19 mouse cellular contexts compared by ENCODE assay signal in genomic region chr3:107103462-107103861, GRCm38 (mm10). TPM values are rescaled to one million over a fixed set of nuclear protein-coding genes. Genes with fewer than 3 reads are reported as not detected.
DNase-seq lines count a peak whose midpoint lies in the region; ATAC-seq and TF ChIP-seq lines count a peak whose summit lies in the region.
"Had no signal": no experiment of that assay in that cellular context is flagged by ENCODE, and none has a peak within 500 bp of the region (broad histone marks: within the 10 kb centered on the region; RNA-seq: fewer than 3 reads in every experiment).

No protein-coding gene starts in this region.

- WGBS in lung, embryonic 14.5 days = 64% methylated on average over 3 of the region's 3 CpGs
- 96% methylated on average over 3 of the region's 3 CpGs for WGBS in midbrain, embryonic 15.5 days

- no peak for TF ChIP-seq CTCF in lung, embryonic 14.5 days (IDR thresholded peaks at IDR 0.05; ENCODE audit: low read depth)

- no peak overlapping the region for H3K4me3 ChIP-seq in lung, embryonic 14.5 days (ENCODE audit: low read depth, low read length)
- 0 out of 2 replicates have a peak overlapping the region, but pooled peaks have one; percentile 14 for H3K4me3 ChIP-seq in brown adipose tissue, adult 24 weeks (ENCODE audit: insufficient read depth, low read depth, low read length)
- H3K4me3 ChIP-seq in midbrain, embryonic 15.5 days = no peak overlapping the region
- H3K4me3 ChIP-seq: liver, embryonic 13.5 days had no signal

- no peak overlapping the region for H3K9ac ChIP-seq in lung, embryonic 14.5 days
- no peak overlapping the region for H3K9ac ChIP-seq in midbrain, embryonic 15.5 days
- H3K9ac ChIP-seq: heart, embryonic 12.5 days; limb, embryonic 12.5 days; liver, embryonic 13.5 days had no signal

- peak; percentile 57 for DNase-seq in cerebellum, adult 9-10 months
- DNase-seq in cerebellum, adult 18-20 months = no peak
- no peak for DNase-seq in lung, embryonic 14.5 days
- DNase-seq in lung, postnatal 25 days (ENCODE audit: low spot score) = no peak
- no peak for DNase-seq in kidney, postnatal 14 days
- DNase-seq: adrenal gland, adult 2 months; cerebellum, postnatal 10 days; liver, embryonic 13.5 days; thymus, adult 18-20 months had no signal

- no peaks in the 10 kb centered on the region for H3K9me3 ChIP-seq in lung, embryonic 14.5 days (ENCODE audit: low read depth, low read length)
- H3K9me3 ChIP-seq in midbrain, embryonic 15.5 days = no peaks in the 10 kb centered on the region
- H3K9me3 ChIP-seq: embryonic facial prominence, embryonic 10.5 days; heart, embryonic 12.5 days; limb, embryonic 12.5 days; liver, embryonic 13.5 days had no signal

- peak overlapping the region; percentile 95; the same call in 1 of the 2 replicates for H3K4me2 ChIP-seq in lung, embryonic 14.5 days
- H3K4me2 ChIP-seq in midbrain, embryonic 15.5 days = peak overlapping the region; percentile 89
- H3K4me2 ChIP-seq: liver, embryonic 13.5 days had no signal

- H3K36me3 ChIP-seq in lung, embryonic 14.5 days (ENCODE audit: insufficient read depth) = no peaks in the 10 kb centered on the region
- H3K36me3 ChIP-seq in midbrain, embryonic 15.5 days (replicated peaks) = no peaks in the 10 kb centered on the region
- H3K36me3 ChIP-seq: embryonic facial prominence, embryonic 10.5 days; heart, embryonic 12.5 days; limb, embryonic 12.5 days; liver, embryonic 13.5 days had no signal

- ATAC-seq in lung, embryonic 14.5 days (ENCODE audit: insufficient read depth) = no peak
- ATAC-seq in midbrain, embryonic 15.5 days (replicated peaks) = no peak
- ATAC-seq in megakaryocyte-erythroid progenitor cell, adult 5-6 weeks (replicated peaks; ENCODE audit: low FRiP score, low TSS enrichment, poor library complexity, severe bottlenecking) = no peak
- ATAC-seq: forebrain, embryonic 14.5 days; intestine, embryonic 16.5 days had no signal

- peaks cover 45% of the 10 kb centered on the region for H3K27me3 ChIP-seq in lung, embryonic 14.5 days (ENCODE audit: insufficient read depth, low read length)
- 0 out of 2 replicates have a peak, but pooled peaks cover 3% of the 10 kb centered on the region for H3K27me3 ChIP-seq in midbrain, embryonic 15.5 days (replicated peaks)

- 0 out of 2 replicates have a peak, but pooled peaks cover 3% of the 10 kb centered on the region for H3K4me1 ChIP-seq in lung, embryonic 14.5 days (ENCODE audit: insufficient read depth)
- peaks cover 3% of the 10 kb centered on the region; the same call in 1 of the 2 replicates for H3K4me1 ChIP-seq in brown adipose tissue, adult 24 weeks (ENCODE audit: control insufficient read depth, insufficient read depth, insufficient read length, low read length)
- H3K4me1 ChIP-seq in midbrain, embryonic 15.5 days = peaks cover 35% of the 10 kb centered on the region
- H3K4me1 ChIP-seq: liver, embryonic 13.5 days had no signal

- no peak overlapping the region for H3K27ac ChIP-seq in lung, embryonic 14.5 days (ENCODE audit: low read depth)
- no peak overlapping the region for H3K27ac ChIP-seq in brown adipose tissue, adult 24 weeks (replicated peaks; ENCODE audit: low read depth, low read length)
- H3K27ac ChIP-seq in midbrain, embryonic 15.5 days = no peak overlapping the region
- H3K27ac ChIP-seq: embryonic facial prominence, embryonic 10.5 days; limb, embryonic 12.5 days; liver, embryonic 13.5 days; macrophage had no signal

RNA-seq across cellular contexts. Expression of gene Kcna2, which starts 2.5 kb away (rescaled TPM):
- 0.42 and 0.51 TPM in 2 replicates for polyA plus RNA-seq in lung, embryonic 14.5 days (2014; fragmentation: Nextera tagmentation; extraction: Ambion mirVana)
- polyA plus RNA-seq in brown adipose tissue, adult 24 weeks (2012; ENCODE audit: insufficient read depth, insufficient read length, missing spikeins) = 1.3 and 1.6 TPM in 2 replicates
- polyA plus RNA-seq in midbrain, embryonic 15.5 days (2015; fragmentation: Nextera tagmentation; extraction: Ambion mirVana) = 1.7 and 1.9 TPM in 2 replicates
- total RNA-seq in megakaryocyte-erythroid progenitor cell, adult 5-6 weeks (2014; fragmentation: Nextera tagmentation) = not detected in 2 replicates
- total RNA-seq in megakaryocyte-erythroid progenitor cell, adult 5-6 weeks (2017) = not detected in 2 replicates
- total RNA-seq: granulocyte monocyte progenitor cell, adult 5-6 weeks had no signal
